Mouse (Mus musculus) liver, embryonic 14.5 days (tissue): ENCODE measurements around the gene Olfr653.

Experiments used
- CTCF ChIP-seq: IDR thresholded peaks from 2 replicates; pipeline ENCODE4 v1.5.1; 2016; ENCODE audit warnings: antibody characterized with exemption, low read depth, control low read depth
- EP300 ChIP-seq: IDR thresholded peaks from 2 replicates; pipeline ENCODE4 v1.6.1; 2016; ENCODE audit warnings: antibody characterized with exemption, low read depth

DNA sequence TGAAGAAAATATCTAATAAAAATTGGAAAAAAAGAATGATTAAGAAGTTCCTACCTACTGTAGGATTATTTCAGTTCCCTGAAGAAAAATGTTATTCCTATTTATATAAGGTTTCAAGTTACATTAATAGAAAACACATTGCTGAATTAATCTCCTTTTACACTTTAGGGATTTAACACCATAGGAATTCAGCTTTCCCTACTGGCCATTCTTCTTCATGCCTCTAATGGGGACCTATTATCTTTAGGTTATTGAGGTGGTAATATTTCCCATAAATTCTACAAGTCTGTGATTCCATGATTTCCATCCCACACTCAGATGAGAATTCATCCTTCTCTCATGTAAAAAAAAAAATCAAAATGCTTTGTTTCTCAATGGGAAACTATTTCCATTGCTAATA is 47.4 kb downstream of the Olfr653 start, which contains the start of gene Olfr657:
- no peak for TF ChIP-seq CTCF
- TF ChIP-seq EP300, result no peak
